Mouse (Mus musculus) lung, embryonic 16.5 days (tissue): Measurements from ENCODE around the gene Myh9. TPM values are rescaled to one million over a fixed set of nuclear protein-coding genes. Genes with fewer than 3 reads are reported as not detected.
A peak's percentile ranks its signal among the peaks of the same experiment; 100 is the strongest.

Experiments used
- ATAC-seq: fragments of 200-750 bp; cut with Nextera tagmentation; 2 replicates; pipeline ENCODE4 v1.8.0; 2017; ENCODE audit warnings: low read depth, mild to moderate bottlenecking, moderate library complexity
- H3K27ac ChIP-seq: fragments of 300-500 bp; sonication (generic); 2 replicates; pipeline ENCODE4 v1.5.1; 2014; ENCODE audit warnings: mild to moderate bottlenecking, control low read depth, low read length
- H3K27me3 ChIP-seq: fragments of 300-500 bp; sonication (generic); 2 replicates; pipeline ENCODE4 v1.6.1; 2014; ENCODE audit warnings: low read depth, low read length, mixed read lengths; ENCODE audit not compliant: control insufficient read depth, insufficient read depth
- H3K36me3 ChIP-seq: fragments of 300-500 bp; sonication (generic); 2 replicates; pipeline ENCODE4 v1.6.1; 2014; ENCODE audit warnings: low read length; ENCODE audit not compliant: control insufficient read depth, insufficient read depth
- H3K4me1 ChIP-seq: fragments of 300-500 bp; sonication (generic); replicated peaks from 2 replicates; pipeline ENCODE4 v1.6.1; 2014; ENCODE audit warnings: low read length, mixed read lengths; ENCODE audit not compliant: control insufficient read depth, insufficient read depth
- H3K4me2 ChIP-seq: fragments of 300-500 bp; sonication (generic); 2 replicates; pipeline ENCODE4 v1.6.1; 2014; ENCODE audit warnings: low read depth, low read length, control low read depth
- H3K4me3 ChIP-seq: fragments of 300-500 bp; sonication (generic); 2 replicates; pipeline ENCODE4 v1.5.1; 2014; ENCODE audit warnings: mild to moderate bottlenecking, low read length, control low read depth
- H3K9ac ChIP-seq: fragments of 300-500 bp; sonication (generic); 2 replicates; pipeline ENCODE4 v1.6.1; 2014; ENCODE audit warnings: low read length, control low read depth
- H3K9me3 ChIP-seq: fragments of 300-500 bp; sonication (generic); 2 replicates; pipeline ENCODE4 v1.6.1; 2016; ENCODE audit warnings: low read length; ENCODE audit not compliant: control insufficient read depth
- WGBS: fragments of 180-500 bp; shearing (Covaris S2); extraction: QIAGEN DNeasy Blood & Tissue Kit; methylation state at CpG from one replicate; pipeline ENCODE4 v1.1.7; 2014; 5-methylcytosine and 5-hydroxymethylcytosine counted together
- polyA plus RNA-seq: library from polyadenylated mRNA; unstranded; fragments of >200 nt; fragmentation: Nextera tagmentation; extraction: Ambion mirVana; gene quantifications from 2 replicates; pipeline ENCODE4 v1.2.1, GENCODE M21; 2015

The Myh9 gene
- polyA plus RNA-seq, 1 experiment from 2014 or later = 77.6 TPM

GRCm38 (mm10) chr15:77827794-77828193, 14.2 kb downstream of the Myh9 start:
- H3K9ac ChIP-seq = peak overlapping the region; percentile 21
- no peaks in the 10 kb centered on the region for H3K27me3 ChIP-seq
- peak overlapping the region; percentile 13 for H3K4me2 ChIP-seq
- H3K9me3 ChIP-seq = no peaks in the 10 kb centered on the region
- WGBS = 22% methylated on average over 6 of the region's 6 CpGs
- peaks cover 86% of the 10 kb centered on the region for H3K4me1 ChIP-seq
- ATAC-seq = peak; percentile 59
- no peaks in the 10 kb centered on the region for H3K36me3 ChIP-seq
- peak overlapping the region; percentile 91 for H3K27ac ChIP-seq
- H3K4me3 ChIP-seq = no peak overlapping the region

DNA sequence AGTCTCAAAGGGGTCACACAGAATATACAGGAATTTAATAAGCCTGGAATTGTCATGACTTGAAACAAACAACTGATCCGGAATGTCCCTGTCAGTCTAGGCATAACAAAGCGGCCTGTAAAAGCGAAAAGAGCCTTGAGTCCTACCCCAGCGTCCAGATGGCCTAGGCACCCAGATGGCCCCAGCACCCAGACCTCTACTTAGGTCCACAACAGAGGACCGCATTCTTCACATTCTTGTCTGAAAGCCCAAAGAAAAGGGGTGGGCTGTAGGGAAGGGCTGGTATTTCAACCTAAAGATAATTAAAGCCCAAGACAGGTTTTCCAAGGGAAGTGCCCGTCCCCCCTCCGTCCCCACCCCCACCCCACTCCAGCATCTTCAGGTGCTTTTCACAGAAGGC, 14.6 kb downstream of the Myh9 start:
- Histone ChIP-seq H3K27ac (peak overlapping the region; percentile 91), H3K27me3 (no peaks in the 10 kb centered on the region), H3K9me3 (no peaks in the 10 kb centered on the region), H3K4me3 (no peak overlapping the region), H3K4me1 (peaks cover 86% of the 10 kb centered on the region), H3K36me3 (no peaks in the 10 kb centered on the region), H3K9ac (peak overlapping the region; percentile 21; the same call in 1 of the 2 replicates), H3K4me2 (peak overlapping the region; percentile 13; the same call in 1 of the 2 replicates)
- 22% methylated on average over 7 of the region's 7 CpGs for WGBS
- peak; percentile 31; the same call in 1 of the 2 replicates for ATAC-seq

DNA sequence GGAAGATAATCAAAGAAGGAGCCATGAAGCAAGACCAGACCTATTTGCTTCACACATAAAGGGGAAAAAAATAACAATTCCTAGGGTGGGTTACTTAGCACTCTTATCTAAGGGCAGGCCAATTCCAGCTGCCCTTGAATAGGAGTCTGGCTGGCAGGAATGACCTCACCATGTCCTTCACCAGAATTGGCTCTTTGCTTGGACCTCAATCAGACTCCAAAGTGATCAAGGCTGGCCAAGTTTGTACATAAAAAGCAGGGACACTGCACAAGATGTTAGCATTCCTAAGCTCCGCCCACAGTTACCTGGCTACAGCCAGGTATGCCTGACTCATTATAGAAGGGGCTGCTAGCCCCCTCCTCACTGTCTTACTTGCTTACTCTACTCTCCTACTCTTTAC, 16.6 kb downstream of the Myh9 start:
- H3K27ac ChIP-seq = peak overlapping the region; percentile 49; the same call in 1 of the 2 replicates
- no peaks in the 10 kb centered on the region for H3K36me3 ChIP-seq
- peaks cover 86% of the 10 kb centered on the region for H3K4me1 ChIP-seq
- no peak overlapping the region for H3K4me3 ChIP-seq
- no peaks in the 10 kb centered on the region for H3K27me3 ChIP-seq
- H3K9ac ChIP-seq = no peak overlapping the region
- no peak overlapping the region for H3K4me2 ChIP-seq
- 75% methylated on average over 1 of the region's 1 CpGs for WGBS
- no peaks in the 10 kb centered on the region for H3K9me3 ChIP-seq
- no peak for ATAC-seq

DNA sequence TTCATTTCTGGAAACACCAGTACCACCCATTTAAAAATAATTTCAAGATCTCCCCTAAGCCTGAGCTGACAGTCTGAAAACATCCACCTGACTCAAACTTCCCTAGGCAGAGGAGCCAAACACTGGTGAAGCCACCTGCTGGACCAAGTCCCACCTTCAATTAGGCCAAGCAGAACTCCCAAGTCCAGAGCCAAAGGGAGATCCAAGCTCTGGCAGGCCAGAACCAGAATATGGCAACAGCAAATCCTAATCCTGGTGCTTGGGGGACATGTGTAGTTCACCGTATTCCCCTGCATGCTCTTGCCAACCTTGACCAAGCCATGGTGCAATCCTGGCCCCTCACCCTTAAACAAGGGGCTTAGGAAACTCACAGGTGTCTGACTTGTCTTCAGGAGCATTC, 17.7 kb downstream of the Myh9 start:
- Histone ChIP-seq H3K27ac (peak overlapping the region; percentile 58), H3K4me3 (no peak overlapping the region), H3K9ac (no peak overlapping the region; the same call in 1 of the 2 replicates), H3K27me3 (no peaks in the 10 kb centered on the region), H3K36me3 (no peaks in the 10 kb centered on the region), H3K4me2 (no peak overlapping the region), H3K4me1 (peaks cover 86% of the 10 kb centered on the region), H3K9me3 (no peaks in the 10 kb centered on the region)
- no peak for ATAC-seq
- 88% methylated on average over 1 of the region's 1 CpGs for WGBS

DNA sequence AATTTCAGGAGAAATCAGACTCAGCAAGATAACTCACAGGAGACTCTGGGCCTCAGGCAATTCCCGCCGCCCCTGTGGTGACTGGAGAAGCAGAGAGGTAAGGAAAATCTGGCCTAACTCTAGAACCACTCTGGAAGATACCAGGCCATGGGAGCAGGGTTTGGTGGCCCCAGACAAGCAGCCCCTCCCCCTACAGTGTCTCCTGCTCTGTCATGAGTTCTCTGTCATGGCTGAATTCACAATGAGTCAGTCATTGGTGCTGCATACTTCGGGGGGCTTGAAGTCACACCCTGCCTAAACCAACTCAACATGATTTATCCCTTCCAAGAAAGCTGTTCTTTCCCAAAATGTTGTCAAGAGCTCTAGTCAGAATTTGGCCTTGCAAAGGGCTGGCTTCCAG, 18.3 kb downstream of the Myh9 start:
- Histone ChIP-seq H3K4me3 (no peak overlapping the region), H3K9ac (peak overlapping the region; percentile 43; the same call in 1 of the 2 replicates), H3K36me3 (no peaks in the 10 kb centered on the region), H3K27me3 (no peaks in the 10 kb centered on the region), H3K4me1 (peaks cover 88% of the 10 kb centered on the region), H3K27ac (peak overlapping the region; percentile 90), H3K9me3 (no peaks in the 10 kb centered on the region), H3K4me2 (no peak overlapping the region)
- 41% methylated on average over 3 of the region's 3 CpGs for whole genome bisulfite sequencing
- no peak for ATAC-seq

- Histone ChIP-seq H3K9me3 (no peaks in the 10 kb centered on the region), H3K9ac (peak overlapping the region; percentile 43; the same call in 1 of the 2 replicates), H3K27ac (peak overlapping the region; percentile 90), H3K4me1 (peaks cover 88% of the 10 kb centered on the region), H3K4me3 (no peak overlapping the region), H3K27me3 (no peaks in the 10 kb centered on the region), H3K4me2 (no peak overlapping the region), H3K36me3 (no peaks in the 10 kb centered on the region)
- WGBS = 40% methylated on average over 6 of the region's 6 CpGs
- no peak for ATAC-seq
These were observed 18.8 kb downstream of the Myh9 start for GRCm38 (mm10) chr15:77823196-77823595.

DNA sequence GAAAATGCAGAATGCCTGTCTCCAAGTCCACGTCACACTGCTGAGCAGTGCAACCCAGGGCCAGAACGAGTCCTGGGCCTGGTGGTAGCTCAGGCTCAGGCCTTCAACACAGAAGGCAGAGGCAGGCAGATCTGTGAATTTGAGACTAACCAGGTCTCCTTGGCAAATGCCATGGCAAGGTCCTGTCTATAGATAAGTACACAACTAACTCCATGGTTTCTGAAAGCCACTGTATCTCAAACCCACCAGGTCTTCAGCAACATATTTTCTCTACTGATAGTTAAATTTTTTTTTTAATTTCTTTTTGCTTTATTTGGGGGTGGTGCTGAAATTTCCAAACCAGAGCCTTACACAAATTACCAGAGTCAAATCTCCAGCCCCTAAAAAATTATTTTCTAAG, 19.3 kb downstream of the Myh9 start:
- ATAC-seq = no peak
- peak overlapping the region; percentile 40; the same call in 1 of the 2 replicates for H3K9ac ChIP-seq
- 56% methylated on average over 2 of the region's 2 CpGs for WGBS
- no peaks in the 10 kb centered on the region for H3K27me3 ChIP-seq
- H3K9me3 ChIP-seq = no peaks in the 10 kb centered on the region
- H3K4me2 ChIP-seq = peak overlapping the region; percentile 26
- 0 out of 2 replicates have a peak overlapping the region, but pooled peaks have one; percentile 6 for H3K4me3 ChIP-seq
- no peaks in the 10 kb centered on the region for H3K36me3 ChIP-seq
- H3K27ac ChIP-seq = peak overlapping the region; percentile 90
- H3K4me1 ChIP-seq = peaks cover 88% of the 10 kb centered on the region

GRCm38 (mm10) chr15:77822057-77822466, 19.9 kb downstream of the Myh9 start:
- H3K4me2 ChIP-seq = peak overlapping the region; percentile 26
- WGBS = 39% methylated on average over 5 of the region's 5 CpGs
- ATAC-seq = peak; percentile 76

DNA sequence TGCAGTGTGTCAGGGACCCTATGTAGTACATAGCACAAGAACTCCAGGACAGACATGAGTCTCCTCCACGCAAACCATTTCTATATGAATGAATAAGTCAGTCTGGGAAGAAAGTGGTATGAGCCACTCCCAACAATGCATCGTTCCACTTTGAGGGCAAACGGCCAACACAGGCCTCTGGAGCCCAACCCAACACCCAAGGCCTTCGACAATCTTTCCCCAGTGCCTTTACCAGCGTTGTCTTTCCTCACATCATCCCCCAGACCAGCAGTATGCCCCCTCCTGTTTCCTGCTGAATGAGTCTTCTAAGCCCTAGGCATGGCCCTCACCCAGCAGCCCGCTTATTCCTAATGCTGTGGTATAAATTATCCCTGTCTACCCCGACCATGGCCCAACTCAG, 20.6 kb downstream of the Myh9 start:
- H3K27ac ChIP-seq = peak overlapping the region; percentile 90
- H3K4me3 ChIP-seq = no peak overlapping the region
- WGBS = 13% methylated on average over 7 of the region's 7 CpGs
- ATAC-seq = peak; percentile 37
- H3K4me2 ChIP-seq = peak overlapping the region; percentile 23; the same call in 1 of the 2 replicates
- H3K4me1 ChIP-seq = peaks cover 92% of the 10 kb centered on the region
- H3K36me3 ChIP-seq = no peaks in the 10 kb centered on the region
- H3K9ac ChIP-seq = peak overlapping the region; percentile 53; the same call in 1 of the 2 replicates
- H3K27me3 ChIP-seq = no peaks in the 10 kb centered on the region
- H3K9me3 ChIP-seq = no peaks in the 10 kb centered on the region

More at GRCm38 (mm10) chr15:77822057-77822466, 19.9 kb downstream of the Myh9 start:
- 0 out of 2 replicates have a peak overlapping the region, but pooled peaks have one; percentile 6 for H3K4me3 ChIP-seq
- no peaks in the 10 kb centered on the region for H3K9me3 ChIP-seq
- no peaks in the 10 kb centered on the region for H3K36me3 ChIP-seq
- peaks cover 88% of the 10 kb centered on the region for H3K4me1 ChIP-seq
- no peaks in the 10 kb centered on the region for H3K27me3 ChIP-seq
- H3K9ac ChIP-seq = 0 out of 2 replicates have a peak overlapping the region, but pooled peaks have one; percentile 40
- peak overlapping the region; percentile 90 for H3K27ac ChIP-seq
